Mouse (Mus musculus) hindbrain, embryonic 16.5 days (tissue): ENCODE measurements at regions not wholly inside any gene's neighbourhood (a gene's known extent, or its start where the extent isn't known, plus 50 kb on each side); places are given as distances from the start of the nearest gene placed in this dataset.

Experiments used
- ATAC-seq: fragments of 200-750 bp; cut with Nextera tagmentation; 2 replicates; pipeline ENCODE4 v1.8.0; 2017; ENCODE audit warnings: moderate TSS enrichment, moderate library complexity
- H3K27ac ChIP-seq: fragments of 300-500 bp; sonication (generic); 2 replicates; pipeline ENCODE4 v1.5.1; 2014; ENCODE audit warnings: low read depth, mild to moderate bottlenecking, control low read depth, low read length, moderate library complexity
- H3K27me3 ChIP-seq: fragments of 300-500 bp; sonication (generic); replicated peaks from 2 replicates; pipeline ENCODE4 v1.6.1; 2014; ENCODE audit warnings: low read length; ENCODE audit not compliant: control insufficient read depth, insufficient read depth
- H3K36me3 ChIP-seq: fragments of 300-500 bp; sonication (generic); 2 replicates; pipeline ENCODE4 v1.6.1; 2014; ENCODE audit warnings: mild to moderate bottlenecking, low read length, moderate library complexity, mixed read lengths; ENCODE audit not compliant: control insufficient read depth, insufficient read depth
- H3K4me1 ChIP-seq: fragments of 300-500 bp; sonication (generic); 2 replicates; pipeline ENCODE4 v1.6.1; 2014; ENCODE audit warnings: low read depth, low read length; ENCODE audit not compliant: control insufficient read depth, insufficient read depth
- H3K4me2 ChIP-seq: fragments of 300-500 bp; sonication (generic); 2 replicates; pipeline ENCODE4 v1.6.1; 2014; ENCODE audit warnings: mild to moderate bottlenecking, low read length, control low read depth, moderate library complexity
- H3K4me3 ChIP-seq: fragments of 300-500 bp; sonication (generic); 2 replicates; pipeline ENCODE4 v1.5.1; 2014; ENCODE audit warnings: mild to moderate bottlenecking, low read length, control low read depth, moderate library complexity
- H3K9ac ChIP-seq: fragments of 300-500 bp; sonication (generic); 2 replicates; pipeline ENCODE4 v1.6.1; 2014; ENCODE audit warnings: low read depth, mild to moderate bottlenecking, control low read depth, low read length, moderate library complexity
- H3K9me3 ChIP-seq: fragments of 300-500 bp; sonication (generic); 2 replicates; pipeline ENCODE4 v1.6.1; 2014; ENCODE audit warnings: mild to moderate bottlenecking, low read length, moderate library complexity; ENCODE audit not compliant: control insufficient read depth
- WGBS: fragments of 180-500 bp; shearing (Covaris S2); extraction: QIAGEN DNeasy Blood & Tissue Kit; methylation state at CpG from one replicate; pipeline ENCODE4 v1.1.7; 2014; 5-methylcytosine and 5-hydroxymethylcytosine counted together

GRCm38 (mm10) chr10:86555843-86556242 lies 57.1 kb upstream of the Syn3 start:
- Histone ChIP-seq H3K4me3 (no peak overlapping the region), H3K9ac (no peak overlapping the region), H3K27ac (no peak overlapping the region), H3K4me2 (no peak overlapping the region), H3K27me3 (no peaks in the 10 kb centered on the region), H3K4me1 (no peaks in the 10 kb centered on the region), H3K36me3 (no peaks in the 10 kb centered on the region), H3K9me3 (no peaks in the 10 kb centered on the region)
- WGBS, result 56% methylated on average over 8 of the region's 8 CpGs
- ATAC-seq, result no peak
